Mouse (Mus musculus): ENCODE measurements around the gene Gm28845.
"Not testable (repeated sequence)": the region's sequence is repeated elsewhere in the genome, so short reads cannot be mapped to it uniquely, and the experiment has no call there.

Gm28845 gene

GRCm38 (mm10) chr1:65107654-65108279 is 11.6 kb downstream of the Gm28845 start:
- no peak for DNase-seq

- no peak for DNase-seq
Measured at GRCm38 (mm10) chr1:65103273-65103672, 16.1 kb downstream of the Gm28845 start, which contains the start of gene Cryga. Cryga (minus strand) TSS chr1:65103373.

- no peak for DNase-seq
Measured at GRCm38 (mm10) chr1:65096953-65097352, 22.4 kb downstream of the Gm28845 start.

- DNase-seq, result no peak
Measured at GRCm38 (mm10) chr1:65091566-65091965, 27.8 kb downstream of the Gm28845 start.

GRCm38 (mm10) chr1:65090370-65090769 is 29.0 kb downstream of the Gm28845 start:
- no peak for DNase-seq

GRCm38 (mm10) chr1:65088567-65089356 is 30.6 kb downstream of the Gm28845 start:
- no peak for DNase-seq

- no peak for DNase-seq
Measured at GRCm38 (mm10) chr1:65082188-65082587, 37.2 kb downstream of the Gm28845 start, which contains the start of gene Crygb. Crygb (minus strand) TSS chr1:65082288.

- DNase-seq, result no peak
Measured at GRCm38 (mm10) chr1:65075607-65076006, 43.8 kb downstream of the Gm28845 start.

GRCm38 (mm10) chr1:65073589-65073988 is 45.8 kb downstream of the Gm28845 start, which contains the start of gene Crygc:
Crygc (minus strand) TSS chr1:65073689.
- no peak for DNase-seq

GRCm38 (mm10) chr1:65067842-65068241 is 51.5 kb downstream of the Gm28845 start:
- no peak for DNase-seq

- DNase-seq, result no peak
Measured at GRCm38 (mm10) chr1:65064201-65064600, 55.2 kb downstream of the Gm28845 start.

GRCm38 (mm10) chr1:65063352-65063751 is 56.0 kb downstream of the Gm28845 start, which contains the start of gene Crygd:
Crygd (minus strand) TSS chr1:65063452.
- DNase-seq, result no peak

- no peak for DNase-seq
Measured at GRCm38 (mm10) chr1:65052140-65052539, 67.2 kb downstream of the Gm28845 start.

GRCm38 (mm10) chr1:65051696-65052095 is 67.7 kb downstream of the Gm28845 start:
- no peak for DNase-seq

- DNase-seq, result not testable (repeated sequence)
Measured at GRCm38 (mm10) chr1:65050952-65051351, 68.4 kb downstream of the Gm28845 start, which contains the start of gene Cryge. Cryge (minus strand) TSS chr1:65051149.

Measured in right cerebral cortex, postnatal 4 days (tissue).